ENCODE assay signal across 9 mouse cellular contexts in the genomic region with DNA sequence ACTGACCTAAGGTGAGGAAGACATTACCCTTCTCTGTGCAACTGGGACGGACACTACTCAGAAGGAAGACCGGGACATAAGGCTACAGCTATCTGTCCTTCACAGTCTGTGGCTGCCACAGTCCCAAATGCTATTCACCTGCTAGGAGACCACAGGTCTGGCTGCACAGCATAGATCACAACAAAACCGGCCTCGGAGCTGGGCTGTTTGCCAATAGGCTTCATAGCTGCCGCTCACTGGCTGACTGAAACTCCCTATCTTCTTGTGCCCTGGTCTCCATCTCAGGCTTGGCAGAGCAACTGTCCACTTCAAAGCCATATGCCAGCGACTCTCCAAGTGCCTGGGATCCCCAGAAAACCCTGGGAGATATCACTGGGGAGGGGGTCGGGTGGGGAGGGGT. TPM values are rescaled to one million over a fixed set of nuclear protein-coding genes. Genes with fewer than 3 reads are reported as not detected.
DNase-seq lines count a peak whose midpoint lies in the region; ATAC-seq lines count a peak whose summit lies in the region.
"Had no signal": no experiment of that assay in that cellular context is flagged by ENCODE, and none has a peak within 500 bp of the region (broad histone marks: within the 10 kb centered on the region; RNA-seq: fewer than 3 reads in every experiment).

No protein-coding gene starts in this region.

- no peaks in the 10 kb centered on the region for H3K27me3 ChIP-seq in kidney, embryonic 16.5 days (ENCODE audit: insufficient read depth, low read length)

- no peak overlapping the region for H3K27ac ChIP-seq in kidney, embryonic 16.5 days (ENCODE audit: low read length)

- WGBS in kidney, embryonic 16.5 days: 68% methylated on average over 7 of the region's 7 CpGs

- H3K9me3 ChIP-seq in kidney, embryonic 16.5 days (ENCODE audit: low read length): peaks cover under 1% of the 10 kb centered on the region; the same call in 1 of the 2 replicates

- H3K36me3 ChIP-seq in kidney, embryonic 16.5 days (ENCODE audit: insufficient read depth, low read length): peaks cover 21% of the 10 kb centered on the region

- ATAC-seq in kidney, embryonic 16.5 days (ENCODE audit: low FRiP score, low TSS enrichment): no peak
- 0 out of 2 replicates have a peak, but pooled peaks have one; percentile 18 for ATAC-seq in common myeloid progenitor, adult 5-6 weeks (replicated peaks; ENCODE audit: low read depth, poor library complexity, severe bottlenecking)

- H3K4me3 ChIP-seq in kidney, embryonic 16.5 days (ENCODE audit: low read length): no peak overlapping the region

- no peak overlapping the region for H3K9ac ChIP-seq in kidney, embryonic 16.5 days (replicated peaks; ENCODE audit: low read length)

- H3K4me1 ChIP-seq in kidney, embryonic 16.5 days (ENCODE audit: insufficient read depth, low read length): peaks cover 14% of the 10 kb centered on the region

- H3K4me2 ChIP-seq in kidney, embryonic 16.5 days (replicated peaks; ENCODE audit: low read depth, low read length): no peak overlapping the region
- H3K4me2 ChIP-seq: midbrain, embryonic 11.5 days had no signal

- intact Hi-C loops in heart, postnatal 10 days (cut with DNase I): no loop called here

- peak; percentile 83 to 88 for DNase-seq in cerebellum, postnatal 10 days
- DNase-seq in cerebellum, adult 8-10 months: no peak
- DNase-seq in kidney, postnatal 4 days: peak; percentile 33 to 47
- DNase-seq in heart, postnatal 10 days: peak; percentile 82 to 85
- no peak for DNase-seq in embryo, embryonic 10.5 days (ENCODE audit: low spot score)
- DNase-seq in thymus, postnatal 4 days: no peak

RNA-seq across cellular contexts. Expression of gene Vangl1, which starts 23.7 kb away (rescaled TPM):
- polyA plus RNA-seq in kidney, embryonic 16.5 days (2015; fragmentation: Nextera tagmentation; extraction: Ambion mirVana): 21.1 and 21.7 TPM in 2 replicates
- total RNA-seq in common myeloid progenitor, adult 5-6 weeks (2017): 4.3 and 5.4 TPM in 2 replicates
- 10 to 100 TPM; 24.2 to 25.3 TPM for total RNA-seq in heart, postnatal 10 days (2021)

Comparison
In these comparisons a context has a peak if more than half of its experiments do, and no peak if none do; other contexts are left out.
1. DNase-seq: peak in cerebellum, postnatal 10 days (2 of 2), kidney, postnatal 4 days (2 of 2) and heart, postnatal 10 days (2 of 2); none in cerebellum, adult 8-10 months (single experiment), embryo, embryonic 10.5 days (single experiment) and thymus, postnatal 4 days (single experiment).